Mouse (Mus musculus) kidney, adult 8-10 months (tissue): ENCODE results near the gene Lypd3.
"Not testable (repeated sequence)": the region's sequence is repeated elsewhere in the genome, so short reads cannot be mapped to it uniquely, and the experiment has no call there.

Source experiments
- DNase-seq, 2 experiments: peaks; one replicate each; pipeline ENCODE4 v3.0.0; 2022

The Lypd3 gene

GRCm38 (mm10) chr7:24664959-24665358, 28.6 kb downstream of the Lypd3 start:
- no peak for DNase-seq

DNA sequence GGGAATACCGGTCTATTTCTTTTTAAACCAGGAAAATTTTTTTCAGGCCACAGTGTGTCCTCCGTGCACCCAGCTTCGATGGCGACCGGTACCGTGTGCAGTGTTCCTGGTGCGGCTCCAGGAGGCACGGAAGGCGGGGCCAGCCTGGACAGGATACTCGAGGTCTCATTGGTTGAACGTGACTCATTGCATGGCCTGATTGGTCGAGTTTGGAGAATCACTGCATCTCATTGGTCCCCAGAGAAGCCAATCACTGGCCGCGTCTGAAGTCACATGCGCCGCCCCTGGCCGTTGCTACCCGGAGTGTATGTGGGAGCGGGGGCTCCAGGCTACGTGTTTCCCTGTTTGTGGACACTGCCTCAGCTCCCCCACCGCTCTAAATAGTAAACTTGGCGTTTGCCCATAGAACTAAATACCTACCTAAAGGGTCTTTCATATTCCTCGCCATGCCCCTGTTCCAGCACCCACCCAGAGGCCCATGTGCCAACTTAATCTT, 35.6 kb downstream of the Lypd3 start:
- DNase-seq, result no peak

DNA sequence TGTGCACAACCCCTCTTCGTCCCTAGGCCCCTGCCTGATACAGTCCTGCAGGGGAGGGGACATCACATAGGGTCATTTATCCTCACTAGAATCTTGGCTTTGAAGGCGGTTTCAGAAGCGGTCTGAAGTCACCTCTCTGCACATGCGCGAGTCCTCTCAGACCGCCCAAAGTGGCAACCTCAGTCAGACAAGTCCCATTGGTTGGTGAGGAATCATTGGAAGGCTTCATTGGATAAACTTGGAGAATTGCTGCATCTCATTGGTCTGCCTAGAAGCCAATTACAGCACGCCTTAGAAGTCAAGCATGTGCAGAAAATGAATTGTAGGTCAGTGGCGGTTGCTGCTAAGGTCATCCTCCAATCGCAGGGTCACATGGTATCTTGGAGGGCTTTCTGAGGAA, 40.2 kb downstream of the Lypd3 start, which contains the start of gene Tex101:
Gene Tex101, minus strand, starts transcription at position 101 of the 400 bp plus-strand sequence.
- no peak for DNase-seq

DNA sequence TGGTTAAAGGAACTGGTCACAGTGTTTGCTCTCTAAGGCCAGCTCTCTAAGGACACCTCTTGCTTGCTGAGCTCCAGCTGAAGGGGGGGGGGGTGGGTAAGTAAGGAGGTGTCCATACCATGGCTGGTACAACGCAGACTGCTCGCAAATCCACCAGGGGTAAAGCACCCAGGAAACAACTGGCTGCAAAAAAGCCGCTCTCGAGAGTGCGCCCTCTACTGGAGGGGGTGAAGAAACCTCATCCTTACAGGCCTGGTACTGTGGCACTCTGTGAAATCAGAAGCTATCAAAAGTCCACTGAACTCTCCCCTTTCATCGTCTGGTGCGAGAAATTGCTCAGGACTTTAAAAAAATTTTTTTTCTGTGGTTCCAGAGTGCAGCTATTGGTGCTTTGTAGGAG, 47.8 kb downstream of the Lypd3 start:
- not testable (repeated sequence) for DNase-seq

DNA sequence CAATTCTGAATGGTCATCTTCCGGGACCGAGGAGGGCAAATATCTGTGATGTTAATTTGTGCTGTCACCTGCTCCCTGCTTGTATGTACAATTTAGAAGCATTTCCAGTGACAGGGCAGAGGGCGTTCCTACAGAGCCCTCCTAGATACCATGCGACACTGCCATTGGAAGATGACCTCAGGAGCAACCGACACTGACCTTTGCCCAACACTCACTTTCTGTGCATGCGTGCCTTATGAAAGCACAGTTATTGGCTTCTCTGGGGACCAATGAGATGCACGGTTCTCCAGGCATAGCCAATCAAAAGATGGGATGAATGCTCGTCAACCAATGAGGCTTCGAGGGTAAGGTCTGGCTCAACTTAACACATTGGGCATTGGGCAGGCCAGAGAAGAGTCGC, 51.2 kb downstream of the Lypd3 start:
- not testable (repeated sequence) for DNase-seq
